Mouse (Mus musculus) thymus, adult 2 months (tissue): Measurements from ENCODE around the gene Stxbp3.

Experiments used
- CTCF ChIP-seq: fragments of 200-500 bp; IDR thresholded peaks from 2 replicates; pipeline ENCODE4 v1.5.1; 2012; ENCODE audit warnings: mild to moderate bottlenecking, control low read depth, low read length, moderate library complexity, borderline replicate concordance; ENCODE audit not compliant: control insufficient read depth, poor library complexity, insufficient read depth; ENCODE audit errors: extremely low read depth
- POLR2A ChIP-seq: fragments of 200-500 bp; IDR thresholded peaks from 2 replicates; pipeline ENCODE4 v1.6.1; 2012; ENCODE audit warnings: mild to moderate bottlenecking, low read length, control low read depth, moderate library complexity; ENCODE audit not compliant: control insufficient read depth, poor library complexity, insufficient read depth; ENCODE audit errors: extremely low read depth

GRCm38 (mm10) chr3:108781238-108781883 lies 59.0 kb downstream of the Stxbp3 start:
- no peak for TF ChIP-seq CTCF
- no peak for TF ChIP-seq POLR2A
